Mouse (Mus musculus): Measurements from ENCODE around the gene Meox2.

GRCm38 (mm10) chr12:37142080-37142703, 33.9 kb downstream of the Meox2 start:
- TF ChIP-seq POLR2A (IDR thresholded peaks at IDR 0.05; ENCODE audit: insufficient read depth, low read length) (no peak), CTCF (IDR thresholded peaks at IDR 0.05; ENCODE audit: low read depth, low read length) (no peak)
